11 mouse cellular contexts compared by ENCODE assay signal in the genomic region with DNA sequence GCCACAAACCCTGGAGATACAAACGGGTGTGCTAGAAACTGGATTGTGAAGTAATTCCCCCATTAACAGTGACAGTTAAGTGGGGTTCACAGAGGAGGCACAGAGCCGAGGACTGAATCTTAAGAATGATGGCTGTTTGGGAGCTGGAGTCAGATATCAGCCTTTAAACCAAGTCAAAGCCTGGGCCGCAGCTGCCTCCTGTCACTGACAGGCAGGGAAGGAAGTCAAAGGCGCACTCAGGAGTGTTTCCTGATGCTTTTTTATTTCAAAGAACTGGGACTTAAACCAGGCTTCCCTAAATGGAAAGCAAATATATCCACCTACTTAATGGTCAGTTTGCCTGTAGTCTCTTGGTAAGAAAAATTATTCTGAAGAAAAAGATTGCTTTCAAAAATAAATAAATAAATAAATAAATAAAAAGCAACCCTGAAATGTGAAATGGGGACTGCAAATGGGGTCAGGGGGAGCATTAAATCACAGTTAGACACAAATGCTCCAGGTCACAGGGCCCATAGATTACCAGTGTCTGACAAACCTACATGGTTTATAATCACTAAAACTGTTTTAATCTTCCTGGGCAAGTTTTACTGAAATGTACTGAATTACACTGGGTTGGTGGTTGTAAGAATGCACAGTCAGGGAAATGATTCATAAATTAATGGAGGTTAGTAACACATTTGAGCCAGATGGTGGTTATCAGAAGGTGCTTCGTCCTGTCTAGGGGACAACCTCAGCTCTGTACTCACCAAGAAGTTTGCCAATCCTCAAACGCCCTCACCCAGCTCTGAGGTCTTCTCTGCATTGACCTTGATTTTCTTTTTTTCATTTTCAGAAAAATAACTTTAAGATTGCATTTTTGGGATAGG.
DNase-seq lines count a peak whose midpoint lies in the region; ATAC-seq lines count a peak whose summit lies in the region.
"Had no signal": no experiment of that assay in that cellular context is flagged by ENCODE, and none has a peak within 500 bp of the region (broad histone marks: within the 10 kb centered on the region; RNA-seq: fewer than 3 reads in every experiment).

No protein-coding gene starts in this region.

- ATAC-seq in heart, embryonic 16.5 days (replicated peaks; ENCODE audit: extremely low read depth, insufficient read depth, low FRiP score), result no peak
- ATAC-seq: activated CD4-positive, CD25-positive, alpha-beta regulatory T cell, adult 4 months; forebrain, embryonic 14.5 days had no signal

- H3K9ac ChIP-seq in heart, embryonic 16.5 days (ENCODE audit: low read length), result no peak overlapping the region
- H3K9ac ChIP-seq: liver, embryonic 14.5 days; stomach, embryonic 15.5 days had no signal

- H3K27me3 ChIP-seq in heart, embryonic 16.5 days (ENCODE audit: control insufficient read depth, insufficient read depth, low read length), result no peaks in the 10 kb centered on the region
- H3K27me3 ChIP-seq: stomach, embryonic 15.5 days had no signal

- H3K27ac ChIP-seq in heart, embryonic 16.5 days (ENCODE audit: low read length), result 0 out of 2 replicates have a peak overlapping the region, but pooled peaks have one; percentile 30
- H3K27ac ChIP-seq: liver, embryonic 14.5 days; stomach, embryonic 15.5 days had no signal

- 49% methylated on average over 6 of the region's 6 CpGs for WGBS in heart, embryonic 16.5 days

- no peak overlapping the region for H3K4me3 ChIP-seq in heart, embryonic 16.5 days (ENCODE audit: low read length)
- H3K4me3 ChIP-seq: stomach, embryonic 15.5 days had no signal

- DNase-seq in urinary bladder, postnatal 14 days (ENCODE audit: low spot score), result peak; percentile 37
- no peak for DNase-seq in urinary bladder, adult 18-20 months (ENCODE audit: low spot score in 2 of 2)
- DNase-seq in kidney, postnatal 4 days, result peak; percentile 80 to 84
- DNase-seq in right cerebral cortex, postnatal 14 days, result no peak
- DNase-seq in thymus, postnatal 25 days, result no peak
- DNase-seq in thymus, adult 18-20 months, result no peak

- no peaks in the 10 kb centered on the region for H3K36me3 ChIP-seq in heart, embryonic 16.5 days (ENCODE audit: control insufficient read depth, insufficient read depth)
- H3K36me3 ChIP-seq: stomach, embryonic 15.5 days had no signal

- H3K4me2 ChIP-seq in heart, embryonic 16.5 days (ENCODE audit: low read depth, low read length), result no peak overlapping the region
- H3K4me2 ChIP-seq: stomach, embryonic 15.5 days had no signal

- H3K9me3 ChIP-seq in heart, embryonic 16.5 days (replicated peaks; ENCODE audit: control insufficient read depth, low read length), result no peaks in the 10 kb centered on the region
- H3K9me3 ChIP-seq: stomach, embryonic 15.5 days had no signal

- H3K4me1 ChIP-seq in heart, embryonic 16.5 days (ENCODE audit: control insufficient read depth, insufficient read depth, low read length), result no peaks in the 10 kb centered on the region; the same call in 1 of the 2 replicates
- H3K4me1 ChIP-seq: stomach, embryonic 15.5 days had no signal

Comparison
In these comparisons a context has a peak if more than half of its experiments do, and no peak if none do; other contexts are left out.
1. DNase-seq: peak in urinary bladder, postnatal 14 days (single experiment) and kidney, postnatal 4 days (2 of 2); none in urinary bladder, adult 18-20 months (0 of 2), right cerebral cortex, postnatal 14 days (single experiment), thymus, postnatal 25 days (single experiment) and thymus, adult 18-20 months (0 of 2).